Mouse (Mus musculus) lung, embryonic 15.5 days (tissue): Measurements from ENCODE around the gene Sp110. TPM values are rescaled to one million over a fixed set of nuclear protein-coding genes. Genes with fewer than 3 reads are reported as not detected.
A peak's percentile ranks its signal among the peaks of the same experiment; 100 is the strongest.
"Not testable (repeated sequence)": the region's sequence is repeated elsewhere in the genome, so short reads cannot be mapped to it uniquely, and the experiment has no call there.

Experiments used
- ATAC-seq: fragments of 200-750 bp; cut with Nextera tagmentation; 2 replicates; pipeline ENCODE4 v1.8.0; 2017; ENCODE audit warnings: moderate number of reproducible peaks, borderline replicate concordance; ENCODE audit not compliant: low FRiP score, low TSS enrichment; ENCODE audit errors: extremely low read depth
- H3K27ac ChIP-seq: fragments of 300-500 bp; sonication (generic); 2 replicates; pipeline ENCODE4 v1.5.1; 2015; ENCODE audit warnings: moderate library complexity, mild to moderate bottlenecking, inconsistent platforms
- H3K27me3 ChIP-seq: fragments of 300-500 bp; sonication (generic); 2 replicates; pipeline ENCODE4 v1.6.1; 2015; ENCODE audit warnings: inconsistent platforms
- H3K36me3 ChIP-seq: fragments of 300-500 bp; sonication (generic); 2 replicates; pipeline ENCODE4 v1.6.1; 2015; ENCODE audit warnings: inconsistent platforms
- H3K4me1 ChIP-seq: fragments of 300-500 bp; sonication (generic); 2 replicates; pipeline ENCODE4 v1.6.1; 2015; ENCODE audit warnings: inconsistent platforms
- H3K4me2 ChIP-seq: fragments of 300-500 bp; sonication (generic); 2 replicates; pipeline ENCODE4 v1.6.1; 2015; ENCODE audit warnings: inconsistent platforms, mild to moderate bottlenecking, moderate library complexity
- H3K4me3 ChIP-seq: fragments of 300-500 bp; sonication (generic); 2 replicates; pipeline ENCODE4 v1.5.1; 2015; ENCODE audit warnings: mild to moderate bottlenecking, inconsistent platforms
- H3K9ac ChIP-seq: fragments of 300-500 bp; sonication (generic); 2 replicates; pipeline ENCODE4 v1.6.1; 2015; ENCODE audit warnings: inconsistent platforms
- H3K9me3 ChIP-seq: fragments of 300-500 bp; sonication (generic); 2 replicates; pipeline ENCODE4 v1.6.1; 2016; ENCODE audit warnings: inconsistent platforms
- WGBS: fragments of 180-500 bp; shearing (Covaris S2); methylation state at CpG from one replicate; pipeline ENCODE4 v1.1.7; 2015; 5-methylcytosine and 5-hydroxymethylcytosine counted together
- polyA plus RNA-seq: library from polyadenylated mRNA; unstranded; fragments of >200 nt; fragmentation: Nextera tagmentation; extraction: Ambion mirVana; gene quantifications from 2 replicates; pipeline ENCODE4 v1.2.1, GENCODE M21; 2015

The Sp110 gene
- polyA plus RNA-seq, 1 experiment from 2014 or later, result 4.1 TPM

DNA sequence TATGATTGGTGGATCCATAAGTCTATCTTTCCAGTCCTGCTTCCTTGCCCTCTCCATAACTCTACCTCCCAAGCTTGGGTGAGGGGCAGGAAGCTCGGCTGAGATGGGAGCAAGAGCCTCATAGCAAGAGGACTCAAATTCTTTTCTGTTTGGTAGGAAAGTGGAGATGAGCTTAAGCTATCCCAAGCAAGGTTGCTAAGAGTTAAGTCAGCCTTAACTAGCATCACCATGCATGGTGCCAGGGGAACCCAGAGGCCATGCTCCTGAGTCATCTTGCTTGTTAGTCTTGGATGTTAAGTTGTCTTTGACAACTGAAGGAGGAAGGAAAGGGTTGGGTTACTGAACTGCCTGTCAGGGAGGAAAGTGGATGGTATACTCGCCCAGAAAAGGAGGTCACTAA, 9.9 kb downstream of the Sp110 start:
- not testable (repeated sequence) for H3K9me3 ChIP-seq, H3K4me3 ChIP-seq, H3K27ac ChIP-seq, H3K9ac ChIP-seq, H3K36me3 ChIP-seq, H3K27me3 ChIP-seq, H3K4me2 ChIP-seq, ATAC-seq, H3K4me1 ChIP-seq
- WGBS, result 62% methylated on average over 1 of the region's 2 CpGs

DNA sequence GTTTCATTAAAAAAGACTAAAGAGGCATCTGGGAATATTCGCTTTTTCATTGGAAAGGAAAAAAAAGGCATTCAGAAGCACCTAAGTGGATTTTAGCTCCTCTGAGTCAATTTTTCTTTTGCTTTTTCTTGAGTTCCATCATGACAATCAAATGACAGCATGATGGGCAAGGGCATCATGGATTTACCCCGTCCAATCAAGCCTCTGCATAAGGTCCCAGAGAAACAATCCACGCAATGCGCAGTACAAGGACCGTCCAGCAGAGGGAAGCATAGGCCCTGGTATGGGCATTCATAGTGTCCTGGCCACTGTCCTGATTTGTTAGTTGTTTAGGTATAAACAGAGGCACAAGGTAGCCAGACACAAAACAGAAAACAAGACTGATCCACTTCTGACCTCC, 17.1 kb downstream of the Sp110 start:
- H3K4me1 ChIP-seq, H3K4me2 ChIP-seq, ATAC-seq: not testable (repeated sequence)

DNA sequence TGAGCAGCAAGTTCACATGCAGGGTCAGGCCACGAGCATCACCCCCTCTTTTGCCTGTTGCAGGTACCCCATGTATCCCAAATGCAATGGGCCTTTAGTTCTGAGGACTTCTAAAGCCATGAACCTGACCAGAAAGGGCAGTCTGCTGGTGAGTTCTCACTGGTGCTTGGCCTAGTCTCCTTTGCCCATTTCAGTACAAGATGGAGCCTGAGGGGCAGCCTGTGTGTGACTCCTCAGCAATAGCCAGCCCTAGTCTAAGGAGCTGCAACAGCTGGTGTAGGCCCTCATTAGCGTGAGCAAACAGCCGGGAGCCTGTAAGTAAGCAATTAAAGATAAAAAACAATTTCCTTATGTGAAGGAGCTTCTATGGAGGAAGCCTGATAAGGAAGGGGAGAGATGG, 18.0 kb downstream of the Sp110 start:
- H3K9me3 ChIP-seq, H3K36me3 ChIP-seq, ATAC-seq, H3K27ac ChIP-seq, H3K9ac ChIP-seq, H3K4me1 ChIP-seq, H3K27me3 ChIP-seq, H3K4me3 ChIP-seq, H3K4me2 ChIP-seq: not testable (repeated sequence)
- WGBS, result 66% methylated on average over 3 of the region's 3 CpGs

More for the DNA sequence above, 17.1 kb downstream of the Sp110 start:
- not testable (repeated sequence) for H3K4me3 ChIP-seq, H3K27me3 ChIP-seq, H3K27ac ChIP-seq, H3K9ac ChIP-seq, H3K9me3 ChIP-seq, H3K36me3 ChIP-seq
- WGBS, result 31% methylated on average over 5 of the region's 5 CpGs

DNA sequence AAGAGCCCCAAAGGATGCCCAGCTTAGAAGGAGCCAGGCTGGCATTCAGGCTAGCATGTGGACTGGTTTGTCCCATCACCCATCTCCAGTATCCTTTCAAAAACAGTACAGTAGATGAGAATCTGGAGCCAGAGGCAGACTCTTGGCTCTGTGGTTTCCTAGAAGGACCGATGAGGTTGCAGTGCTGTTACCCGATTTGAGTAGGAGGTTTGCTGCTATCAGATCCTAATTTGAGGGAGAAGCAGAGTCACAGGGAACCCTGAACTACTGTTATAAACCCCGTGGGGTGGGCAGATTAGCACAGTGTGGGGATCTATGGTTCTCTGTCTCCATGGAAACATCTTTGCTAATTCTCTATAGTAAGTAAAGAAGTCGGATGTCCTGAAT, 18.5 kb downstream of the Sp110 start:
- H3K36me3 ChIP-seq, H3K4me2 ChIP-seq, H3K9ac ChIP-seq, H3K4me1 ChIP-seq, H3K9me3 ChIP-seq, H3K27ac ChIP-seq, H3K4me3 ChIP-seq, H3K27me3 ChIP-seq: not testable (repeated sequence)
- WGBS, result 65% methylated on average over 3 of the region's 4 CpGs
- peak; percentile 49; the same call in 1 of the 2 replicates for ATAC-seq

DNA sequence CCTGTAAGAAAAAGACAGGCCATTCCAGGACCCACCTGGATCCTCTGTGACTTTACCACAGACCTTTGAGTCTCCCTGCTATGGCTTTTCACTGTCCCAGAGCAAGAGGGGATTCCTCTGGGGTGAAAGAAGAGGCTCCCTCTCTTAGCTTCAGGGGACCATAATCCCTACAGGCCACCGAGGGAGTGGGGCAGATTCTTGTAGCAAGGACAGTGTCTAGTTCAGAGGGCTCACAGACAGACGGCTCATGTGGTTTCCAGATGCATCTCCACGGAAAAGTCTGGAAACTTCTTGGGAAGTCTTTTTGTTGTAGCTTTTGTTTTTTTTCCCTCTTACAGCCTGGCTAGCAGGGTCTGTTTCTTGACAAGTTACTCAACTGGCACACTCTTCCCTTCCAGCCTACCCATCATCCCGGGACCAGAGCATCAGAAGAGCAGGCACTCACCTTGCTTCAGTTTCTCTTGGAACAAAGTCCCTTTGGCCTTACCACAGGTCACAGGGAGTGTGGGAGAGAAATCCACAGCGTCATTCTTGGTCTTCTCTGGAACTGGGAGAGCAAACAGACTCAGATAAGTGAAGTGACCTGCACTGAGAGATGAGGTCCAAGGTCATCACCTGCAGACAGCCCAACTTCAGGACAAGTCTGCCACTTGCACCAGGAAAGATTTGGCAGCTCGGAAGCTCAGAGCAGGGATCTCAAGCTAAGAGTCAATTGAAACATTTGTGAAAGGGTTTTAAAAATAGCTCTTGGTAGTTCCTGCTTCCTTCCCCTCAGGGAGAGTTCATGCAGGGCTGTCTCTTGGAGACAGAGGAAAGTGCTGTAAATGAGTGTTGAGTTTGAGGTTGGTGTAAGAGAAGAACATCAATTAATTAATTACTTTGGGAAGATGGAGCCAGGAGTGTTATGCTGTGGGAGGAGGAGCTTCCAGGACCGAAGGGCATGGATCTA, 19.1 kb downstream of the Sp110 start:
- H3K4me1 ChIP-seq, H3K9ac ChIP-seq, H3K9me3 ChIP-seq, H3K36me3 ChIP-seq, H3K4me3 ChIP-seq, H3K27ac ChIP-seq, H3K4me2 ChIP-seq, H3K27me3 ChIP-seq, ATAC-seq: not testable (repeated sequence)
- 61% methylated on average over 6 of the region's 7 CpGs for WGBS

DNA sequence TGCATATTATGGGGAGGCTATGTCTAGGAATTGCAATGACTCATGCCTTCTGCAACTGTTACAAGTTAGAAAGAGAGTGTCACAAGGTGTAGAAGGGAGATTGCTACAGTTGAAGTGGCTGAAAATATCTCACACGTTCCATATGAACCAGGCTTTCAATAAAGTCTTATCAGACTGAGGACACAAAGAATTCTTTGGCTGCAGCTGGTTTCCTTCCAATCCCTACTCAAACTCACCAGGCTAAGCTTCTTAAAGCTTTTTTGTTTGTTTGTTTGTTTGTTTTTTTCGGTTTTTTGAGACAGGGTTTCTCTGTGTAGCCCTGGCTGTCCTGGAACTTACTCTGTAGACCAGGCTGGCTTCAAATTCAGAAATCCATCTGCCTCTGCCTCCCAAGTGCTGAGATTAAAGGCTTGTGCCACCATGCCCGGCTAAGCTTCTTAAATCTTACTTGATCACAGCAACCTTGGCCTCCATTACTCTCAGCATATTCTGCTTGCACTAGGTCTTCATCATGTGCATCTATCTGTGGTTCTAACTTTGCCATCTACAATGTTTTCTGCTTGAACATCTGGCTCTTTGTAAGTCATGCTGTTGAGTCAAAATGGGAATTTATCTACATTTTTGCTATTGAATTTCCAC, 20.1 kb downstream of the Sp110 start:
- not testable (repeated sequence) for H3K9me3 ChIP-seq, H3K4me1 ChIP-seq, ATAC-seq, H3K27ac ChIP-seq, H3K27me3 ChIP-seq, H3K4me3 ChIP-seq, H3K9ac ChIP-seq, H3K36me3 ChIP-seq, H3K4me2 ChIP-seq
- WGBS, result 48% methylated on average over 3 of the region's 3 CpGs

DNA sequence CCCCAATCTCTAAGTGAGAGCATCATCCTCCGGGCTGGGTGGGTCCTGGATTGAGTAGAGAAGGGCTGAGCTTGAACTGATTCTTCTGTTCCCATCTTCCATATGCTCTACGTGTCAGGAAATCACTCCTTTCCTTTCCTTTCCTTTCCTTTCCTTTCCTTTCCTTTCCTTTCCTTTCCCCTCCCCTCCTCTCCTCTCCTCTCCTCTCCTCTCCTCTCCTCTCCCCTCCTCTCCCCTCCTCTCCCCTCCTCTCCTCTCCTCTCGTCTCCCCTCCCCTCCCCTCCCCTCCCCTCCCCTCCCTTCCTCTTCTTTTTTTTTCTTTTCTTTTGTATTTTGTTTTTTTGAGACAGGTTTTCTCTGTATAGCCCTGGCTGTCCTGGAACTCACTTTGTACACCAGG, 23.2 kb downstream of the Sp110 start, which contains the start of gene G530012D18Rik:
Gene G530012D18Rik, plus strand, starts transcription at position 301 of the 400 bp plus-strand sequence.
- not testable (repeated sequence) for H3K9me3 ChIP-seq, H3K4me2 ChIP-seq, H3K27me3 ChIP-seq, H3K4me1 ChIP-seq, H3K27ac ChIP-seq, H3K36me3 ChIP-seq, H3K4me3 ChIP-seq, ATAC-seq, H3K9ac ChIP-seq
- 54% methylated on average over 2 of the region's 3 CpGs for WGBS

DNA sequence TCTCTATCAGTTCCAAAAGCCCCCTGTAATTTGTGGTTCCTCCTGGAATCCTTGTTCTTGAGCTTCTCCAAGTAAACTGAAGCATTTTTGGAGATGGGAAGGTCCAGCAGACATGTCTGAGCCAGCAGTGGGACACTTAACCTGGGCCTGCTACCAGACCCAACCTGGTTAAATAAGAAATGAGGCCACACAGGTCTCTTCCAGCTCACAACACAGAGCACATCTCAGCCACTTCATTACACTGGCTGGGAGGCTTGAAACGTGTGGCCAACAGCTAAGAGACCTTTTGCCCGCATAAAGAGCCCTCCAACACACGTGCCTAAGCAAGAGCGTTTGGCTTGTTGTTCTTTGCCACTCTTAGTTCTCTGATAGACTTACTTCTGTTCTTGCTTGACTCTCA, 25.1 kb downstream of the Sp110 start:
- ATAC-seq, H3K4me1 ChIP-seq, H3K4me2 ChIP-seq, H3K36me3 ChIP-seq, H3K4me3 ChIP-seq, H3K27ac ChIP-seq, H3K9me3 ChIP-seq, H3K27me3 ChIP-seq, H3K9ac ChIP-seq: not testable (repeated sequence)
- WGBS, result 67% methylated on average over 4 of the region's 4 CpGs

DNA sequence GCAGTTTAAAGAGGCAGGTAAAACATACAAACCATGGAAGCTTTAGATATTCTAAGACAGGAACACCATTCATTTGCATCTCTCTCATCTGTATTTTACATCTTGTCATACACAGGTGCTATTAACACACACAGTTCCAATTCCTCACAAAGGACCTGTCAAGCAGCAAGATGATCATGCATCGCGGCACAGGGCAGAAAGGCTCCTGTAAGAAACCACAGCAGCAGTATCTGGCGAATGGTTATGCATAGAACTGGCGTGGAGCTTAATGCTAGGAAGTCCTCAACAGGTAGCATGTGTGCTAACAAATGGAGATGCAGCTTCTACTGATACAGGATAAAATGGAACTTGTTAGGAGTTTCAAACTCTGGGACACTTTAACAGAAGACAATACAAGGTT, 43.4 kb downstream of the Sp110 start:
- H3K9me3 ChIP-seq, H3K27ac ChIP-seq, H3K4me2 ChIP-seq, H3K36me3 ChIP-seq, H3K4me1 ChIP-seq, H3K27me3 ChIP-seq, H3K9ac ChIP-seq, ATAC-seq, H3K4me3 ChIP-seq: not testable (repeated sequence)
- WGBS, result 81% methylated on average over 4 of the region's 4 CpGs

DNA sequence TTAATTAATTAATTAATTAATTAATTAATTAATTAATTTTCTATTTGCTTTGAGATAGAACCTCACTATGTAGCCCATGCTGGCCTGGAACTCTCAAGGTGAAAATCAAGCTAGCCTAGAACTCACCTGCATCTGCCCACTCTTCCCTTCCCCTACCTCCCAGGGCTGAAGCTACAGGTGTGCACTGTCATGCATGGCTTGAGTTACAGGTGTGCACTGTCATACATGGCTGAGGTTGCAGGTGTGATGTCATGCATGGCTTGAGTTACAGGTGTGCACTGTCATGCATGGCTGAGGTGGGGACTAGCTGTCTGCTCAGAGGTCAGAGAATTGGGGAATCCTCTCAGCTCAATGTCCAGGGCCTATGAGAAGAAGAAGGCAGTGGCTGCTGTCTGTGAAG, 52.2 kb downstream of the Sp110 start:
- ATAC-seq, H3K4me3 ChIP-seq, H3K9me3 ChIP-seq, H3K36me3 ChIP-seq, H3K27ac ChIP-seq, H3K4me1 ChIP-seq, H3K9ac ChIP-seq, H3K27me3 ChIP-seq, H3K4me2 ChIP-seq: not testable (repeated sequence)

DNA sequence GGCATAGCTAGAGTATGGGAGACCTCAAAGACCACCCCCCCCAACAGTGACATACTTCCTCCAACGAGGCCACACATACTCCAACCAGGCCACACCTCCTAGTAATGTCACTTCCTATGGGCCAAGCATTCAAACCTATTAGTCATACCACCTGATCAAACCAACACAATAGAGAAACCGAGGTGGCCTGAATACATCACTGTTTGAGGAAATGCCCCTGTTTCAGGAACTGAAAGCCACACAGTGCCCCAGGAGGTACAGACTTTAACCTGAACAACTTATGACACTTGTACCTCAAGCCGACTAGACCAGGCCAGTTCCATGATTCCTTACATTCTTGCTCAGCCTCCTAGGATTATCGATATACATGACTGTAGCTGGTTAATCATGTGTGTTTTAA, 54.8 kb downstream of the Sp110 start:
- H3K36me3 ChIP-seq, H3K27me3 ChIP-seq, H3K27ac ChIP-seq, ATAC-seq, H3K9ac ChIP-seq, H3K4me1 ChIP-seq, H3K4me2 ChIP-seq, H3K4me3 ChIP-seq, H3K9me3 ChIP-seq: not testable (repeated sequence)
- WGBS, result 69% methylated on average over 4 of the region's 4 CpGs

DNA sequence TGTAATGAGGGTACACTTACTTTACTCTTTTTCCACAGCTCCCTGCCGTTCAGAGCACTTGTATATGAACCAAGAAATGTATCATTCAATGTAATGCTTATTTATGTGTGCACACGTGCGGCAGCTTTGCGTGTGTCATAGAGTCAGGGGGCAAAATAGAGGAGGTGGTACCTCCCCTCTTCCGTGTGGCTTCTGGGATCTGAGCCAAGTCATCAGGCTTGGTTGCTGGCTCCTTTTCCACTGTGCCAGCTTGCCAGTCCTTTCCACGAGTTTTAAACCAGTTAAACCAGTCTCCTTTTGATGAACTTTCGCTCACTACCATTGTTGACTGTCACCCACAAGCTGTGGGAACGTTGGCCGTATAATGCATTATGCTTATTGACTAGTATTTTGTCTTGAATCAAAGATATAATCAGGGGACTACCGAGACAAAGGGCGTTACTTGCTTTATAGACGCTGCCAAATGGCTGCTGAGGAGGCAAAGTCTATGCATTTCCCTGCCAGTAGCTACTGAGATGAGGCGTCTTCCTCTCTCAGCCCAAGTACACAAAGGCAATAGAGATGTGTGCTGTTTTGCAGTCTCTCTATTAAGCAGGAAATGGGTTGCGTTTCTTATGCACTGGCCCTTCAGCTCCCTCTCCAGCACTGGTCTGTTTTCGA, 70.0 kb downstream of the Sp110 start:
- not testable (repeated sequence) for ATAC-seq, H3K4me3 ChIP-seq, H3K27me3 ChIP-seq, H3K4me2 ChIP-seq, H3K9me3 ChIP-seq, H3K27ac ChIP-seq, H3K9ac ChIP-seq, H3K36me3 ChIP-seq, H3K4me1 ChIP-seq
- 74% methylated on average over 14 of the region's 15 CpGs for WGBS
